Mouse (Mus musculus) ovary, postnatal 14 days (tissue): ENCODE measurements around the gene 2900011O08Rik.
"Not testable (repeated sequence)": the region's sequence is repeated elsewhere in the genome, so short reads cannot be mapped to it uniquely, and the experiment has no call there.

Experiments
- DNase-seq: peaks from one replicate; pipeline ENCODE4 v3.0.0; 2022; ENCODE audit warnings: low spot score

Gene 2900011O08Rik

GRCm38 (mm10) chr16:14066571-14066970 lies 80.2 kb downstream of the 2900011O08Rik start:
- DNase-seq: not testable (repeated sequence)

DNA sequence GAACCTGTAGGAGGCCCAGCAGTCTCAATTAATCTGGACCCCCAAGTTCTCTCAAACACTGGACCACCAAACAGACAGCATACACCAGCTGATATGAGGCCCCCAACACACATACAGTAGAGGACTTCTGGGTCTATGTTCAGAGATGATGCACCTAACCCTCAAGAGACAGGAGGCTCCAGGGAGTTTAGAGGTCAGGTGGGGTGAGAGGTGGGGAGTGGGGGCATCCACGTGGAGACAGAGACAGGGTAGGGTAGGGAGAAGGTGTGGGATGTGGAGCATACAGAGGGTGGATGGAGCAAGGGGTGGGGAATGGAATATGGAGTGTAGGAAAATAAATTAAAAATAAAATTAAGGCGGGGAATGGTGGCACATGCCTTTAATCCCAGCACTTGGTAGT lies 82.3 kb downstream of the 2900011O08Rik start:
- not testable (repeated sequence) for DNase-seq

GRCm38 (mm10) chr16:14070471-14071169 lies 84.2 kb downstream of the 2900011O08Rik start:
- no peak for DNase-seq

DNA sequence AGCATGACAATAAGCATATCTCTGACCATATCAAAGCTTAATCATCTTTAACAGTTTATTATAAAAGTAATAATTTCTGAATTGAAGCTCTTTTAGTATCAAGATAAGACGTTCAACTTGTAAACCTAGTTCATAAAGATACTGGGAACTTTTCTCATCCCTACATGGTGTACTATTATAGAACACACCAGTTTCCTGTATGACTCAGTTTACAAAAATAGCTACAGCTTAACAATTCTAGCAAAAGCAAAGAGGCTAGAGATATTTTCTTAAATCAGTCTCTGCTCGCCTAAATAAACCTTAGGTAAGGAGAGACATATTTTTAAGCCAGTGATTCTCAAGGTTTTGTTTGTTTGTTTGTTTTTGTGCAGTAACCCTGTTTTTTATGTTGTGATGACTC lies 96.5 kb downstream of the 2900011O08Rik start:
- DNase-seq: no peak

GRCm38 (mm10) chr16:14088249-14088648 lies 101.8 kb downstream of the 2900011O08Rik start:
- no peak for DNase-seq

DNA sequence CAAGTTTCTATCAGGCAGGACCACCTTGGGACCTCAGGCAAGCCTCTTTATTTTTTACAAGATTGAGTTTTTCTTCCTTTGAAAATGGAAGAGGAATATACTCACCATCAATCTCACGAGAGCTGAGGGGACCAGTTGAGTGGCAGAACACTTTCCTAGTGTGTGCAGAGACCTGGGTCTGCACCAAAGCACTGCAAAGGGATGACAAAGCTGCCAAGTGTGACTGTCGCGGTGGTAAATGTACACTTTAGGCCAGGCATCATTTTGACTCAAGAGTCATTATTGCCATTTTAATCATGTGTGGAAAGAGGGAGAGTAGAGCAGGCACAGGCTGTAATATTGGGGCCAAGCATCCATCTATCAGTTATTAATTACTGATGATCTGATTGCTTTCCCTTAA lies 102.9 kb downstream of the 2900011O08Rik start:
- DNase-seq: no peak

- no peak for DNase-seq
These were observed 105.4 kb downstream of the 2900011O08Rik start for GRCm38 (mm10) chr16:14091771-14092170.

GRCm38 (mm10) chr16:14105891-14106290 lies 119.5 kb downstream of the 2900011O08Rik start:
- no peak for DNase-seq

DNA sequence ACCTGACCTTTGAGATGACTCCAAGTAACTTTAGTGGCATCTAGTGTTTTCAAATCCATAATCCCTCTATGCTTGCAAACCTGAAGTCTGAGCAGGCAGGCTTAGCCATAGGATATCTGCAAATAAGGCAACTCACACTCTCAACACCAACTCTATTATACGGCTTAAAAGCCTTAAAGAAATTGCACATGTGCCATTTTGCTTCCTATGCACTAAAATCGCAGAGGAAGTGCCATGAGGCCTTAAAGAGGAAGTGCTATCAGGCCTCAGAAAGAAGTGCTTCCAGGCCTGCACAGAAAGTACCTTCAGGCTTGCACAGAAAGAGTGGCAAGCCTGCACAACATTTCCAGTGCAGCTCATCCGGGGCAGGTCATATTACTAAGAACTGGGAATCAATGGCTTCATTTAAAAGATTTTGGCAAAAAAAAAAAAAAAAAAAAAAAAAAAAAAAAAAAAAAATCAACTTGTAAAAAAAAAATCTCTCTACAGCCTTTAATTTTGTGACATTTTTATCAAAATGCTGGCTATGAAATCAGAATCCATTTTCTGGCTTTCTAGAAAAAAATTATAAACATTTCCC lies 123.3 kb downstream of the 2900011O08Rik start:
- no peak for DNase-seq

DNA sequence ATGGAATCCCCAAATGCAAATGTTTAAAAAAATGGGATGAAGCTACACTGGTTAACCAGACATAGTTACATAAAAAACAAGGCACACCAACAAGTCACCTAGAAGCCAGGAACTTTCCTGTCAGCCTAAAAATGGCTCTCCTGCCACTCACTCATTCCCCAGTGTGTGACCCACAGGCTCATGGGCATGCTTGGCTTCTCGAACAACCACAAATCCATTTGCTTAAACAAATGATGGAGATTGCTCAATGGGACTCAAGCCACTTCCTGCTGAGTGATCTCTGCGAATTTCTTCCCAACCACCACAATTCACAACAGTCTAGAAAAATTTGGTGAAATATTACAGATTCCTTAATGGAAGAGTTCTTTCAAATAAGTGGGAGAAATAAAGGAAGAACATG lies 124.5 kb downstream of the 2900011O08Rik start:
- no peak for DNase-seq

GRCm38 (mm10) chr16:14112133-14112532 lies 125.7 kb downstream of the 2900011O08Rik start:
- DNase-seq: no peak

DNA sequence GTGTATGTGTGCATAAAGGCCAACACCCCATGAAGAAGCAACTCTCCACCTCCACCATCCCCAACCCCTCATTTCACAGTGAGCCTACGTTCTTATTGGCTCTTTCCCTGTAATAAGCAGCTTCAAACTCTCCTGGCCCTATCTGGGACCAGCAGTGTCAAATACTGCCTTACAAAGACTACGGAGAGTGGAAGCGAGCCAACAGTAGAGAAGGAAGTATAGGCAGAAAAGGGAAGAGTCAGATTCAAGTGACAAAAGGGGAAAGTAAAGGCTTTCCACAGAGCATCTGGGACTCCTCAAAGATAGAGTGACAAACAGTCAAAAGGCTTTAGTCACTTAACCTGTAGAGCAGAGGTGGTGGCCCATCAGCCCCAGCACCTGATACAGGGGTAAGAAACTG lies 126.3 kb downstream of the 2900011O08Rik start:
- DNase-seq: no peak

DNA sequence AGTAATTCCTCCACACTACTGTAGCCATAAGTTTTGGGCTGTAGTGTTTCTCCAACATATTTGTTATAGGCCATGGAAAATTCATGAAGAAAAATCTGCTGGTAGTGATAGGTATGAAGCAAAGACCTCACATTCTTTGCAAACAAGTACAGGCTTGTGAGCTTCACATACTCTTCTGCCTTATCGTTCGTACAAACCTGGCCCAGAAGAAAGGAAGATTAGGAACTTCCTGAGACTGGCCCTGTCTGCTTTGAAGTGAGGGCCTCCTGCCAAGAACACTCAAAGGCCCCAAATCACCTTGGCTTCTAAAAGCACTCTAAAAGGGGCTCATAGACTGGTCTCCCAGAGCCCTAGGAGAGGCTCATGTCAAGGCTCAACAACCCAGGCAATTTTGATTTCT lies 130.9 kb downstream of the 2900011O08Rik start:
- no peak for DNase-seq

- DNase-seq: no peak
These were observed 134.5 kb downstream of the 2900011O08Rik start for GRCm38 (mm10) chr16:14120941-14121340.

DNA sequence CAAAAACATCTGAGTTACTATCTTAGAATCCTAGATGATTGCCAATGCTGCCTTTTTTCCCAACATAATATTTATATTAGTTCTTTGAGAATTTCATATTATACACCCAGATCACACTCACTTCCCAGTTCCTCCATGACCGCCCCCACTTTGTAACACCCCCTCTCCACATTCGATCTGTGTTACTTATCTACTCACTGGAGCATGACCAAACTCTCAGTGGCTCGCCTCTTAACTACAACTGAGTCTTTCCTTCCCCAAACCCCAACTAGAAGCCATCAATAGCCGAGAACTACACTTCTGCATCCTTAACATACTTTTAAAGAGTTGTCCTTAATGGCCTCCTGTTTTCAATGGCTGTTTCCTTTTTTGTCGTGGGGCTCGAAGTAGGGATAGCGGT lies 135.2 kb downstream of the 2900011O08Rik start:
- no peak for DNase-seq

- DNase-seq: no peak
These were observed 136.2 kb downstream of the 2900011O08Rik start for GRCm38 (mm10) chr16:14122586-14122985.

- DNase-seq: no peak
These were observed 137.5 kb downstream of the 2900011O08Rik start for GRCm38 (mm10) chr16:14123901-14124300.

DNA sequence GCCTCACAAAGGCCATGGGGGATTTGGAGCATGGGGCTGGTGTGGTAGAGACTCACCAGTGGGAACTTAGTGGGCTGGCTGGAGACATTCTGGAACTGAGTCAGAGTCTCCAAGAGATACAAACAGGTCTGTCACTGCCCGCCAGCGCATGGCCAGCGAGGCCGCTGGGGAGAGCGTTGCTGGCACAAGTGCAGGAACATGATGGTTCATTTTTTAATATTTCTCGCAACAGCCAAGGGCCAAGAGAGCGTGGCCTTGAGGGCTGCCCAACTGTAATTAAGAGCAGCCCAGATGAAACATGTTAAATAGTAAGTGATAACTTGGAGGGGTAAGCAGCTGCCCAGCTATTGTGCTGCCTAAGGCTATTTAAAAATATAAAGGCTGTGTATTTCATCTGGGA lies 138.3 kb downstream of the 2900011O08Rik start:
- no peak for DNase-seq

GRCm38 (mm10) chr16:14125253-14125652 lies 138.8 kb downstream of the 2900011O08Rik start:
- DNase-seq: no peak

GRCm38 (mm10) chr16:14128977-14129376 lies 142.6 kb downstream of the 2900011O08Rik start:
- no peak for DNase-seq

GRCm38 (mm10) chr16:14130796-14131195 lies 144.4 kb downstream of the 2900011O08Rik start:
- DNase-seq: no peak

DNA sequence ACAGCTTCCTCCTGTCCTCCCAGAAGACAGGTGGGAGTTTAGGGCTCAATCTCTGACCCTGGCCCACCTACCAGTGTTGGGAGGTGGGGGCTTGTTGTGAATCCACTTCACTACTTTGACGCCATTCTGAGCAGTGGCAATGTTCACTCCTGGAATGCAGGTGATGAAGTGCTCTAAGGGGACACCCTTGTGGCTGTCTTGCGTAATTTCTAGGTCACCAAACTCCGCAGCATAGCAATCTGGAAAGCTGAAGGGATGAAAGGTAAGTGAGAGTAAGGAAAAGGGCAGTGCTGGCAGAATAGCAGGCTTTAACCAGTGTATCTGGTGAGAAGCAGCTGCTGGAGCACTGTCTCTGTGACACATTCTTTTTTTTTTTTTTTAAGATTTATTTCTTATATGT lies 145.0 kb downstream of the 2900011O08Rik start:
- DNase-seq: no peak

DNA sequence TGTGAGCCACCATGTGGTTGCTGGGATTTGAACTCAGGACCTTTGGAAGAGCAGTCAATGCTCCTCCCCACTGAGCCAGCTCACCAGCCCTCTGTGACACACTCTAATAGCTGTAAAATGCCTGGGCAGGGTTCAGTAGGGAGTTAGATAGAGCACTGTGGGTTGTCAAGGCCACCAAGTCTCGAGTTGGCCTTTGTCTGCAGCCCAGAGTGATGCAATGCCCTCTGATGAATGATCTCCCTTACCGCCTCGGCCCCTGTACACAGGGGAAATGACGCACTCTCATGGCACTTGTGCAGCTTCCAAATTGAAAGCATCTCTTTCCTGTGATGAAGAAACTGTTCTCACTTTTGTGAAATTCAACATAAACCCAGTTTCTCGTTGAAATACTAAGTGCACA lies 145.4 kb downstream of the 2900011O08Rik start:
- DNase-seq: no peak

- DNase-seq: no peak
These were observed 148.6 kb downstream of the 2900011O08Rik start for GRCm38 (mm10) chr16:14135014-14135413.
